Mouse (Mus musculus) midbrain, embryonic 10.5 days (tissue): ENCODE measurements around the gene Slc38a2. TPM values are rescaled to one million over a fixed set of nuclear protein-coding genes. Genes with fewer than 3 reads are reported as not detected.

Experiments used
- DNase-seq: peaks from one replicate; pipeline ENCODE4 v3.0.0-alpha.2; 2017; ENCODE audit warnings: low spot score
- H3K27ac ChIP-seq: fragments of 300-500 bp; sonication (generic); replicated peaks from 2 replicates; pipeline ENCODE4 v1.5.1; 2016; ENCODE audit warnings: mild to moderate bottlenecking
- H3K27me3 ChIP-seq: fragments of 300-500 bp; sonication (generic); 2 replicates; pipeline ENCODE4 v1.6.1; 2016; ENCODE audit warnings: low read depth, mild to moderate bottlenecking; ENCODE audit not compliant: poor library complexity, severe bottlenecking
- H3K36me3 ChIP-seq: fragments of 300-500 bp; sonication (generic); 2 replicates; pipeline ENCODE4 v1.6.1; 2016; ENCODE audit warnings: mild to moderate bottlenecking, moderate library complexity
- H3K4me1 ChIP-seq: fragments of 300-500 bp; sonication (generic); 2 replicates; pipeline ENCODE4 v1.6.1; 2016
- H3K4me3 ChIP-seq: fragments of 300-500 bp; sonication (generic); 2 replicates; pipeline ENCODE4 v1.5.1; 2016; ENCODE audit warnings: mild to moderate bottlenecking, moderate library complexity
- H3K9me3 ChIP-seq: fragments of 300-500 bp; sonication (generic); replicated peaks from 2 replicates; pipeline ENCODE4 v1.6.1; 2016; ENCODE audit warnings: mild to moderate bottlenecking
- WGBS: fragments of 180-500 bp; shearing (Covaris S2); methylation state at CpG from one replicate; pipeline ENCODE4 v1.1.7; 2016; 5-methylcytosine and 5-hydroxymethylcytosine counted together
- polyA plus RNA-seq: library from polyadenylated mRNA; unstranded; fragments of >200 nt; fragmentation: Nextera tagmentation; extraction: Ambion mirVana; gene quantifications from 2 replicates; pipeline ENCODE4 v1.2.1, GENCODE M21; 2016

The Slc38a2 gene
- polyA plus RNA-seq, 1 experiment from 2014 or later = 151 TPM

GRCm38 (mm10) chr15:96700766-96701165 lies 1.2 kb upstream of the Slc38a2 start:
- Histone ChIP-seq H3K27ac (peak overlapping the region; percentile 100), H3K4me3 (peak overlapping the region; percentile 88), H3K4me1 (peaks cover 39% of the 10 kb centered on the region), H3K9me3 (no peaks in the 10 kb centered on the region), H3K27me3 (peaks cover 19% of the 10 kb centered on the region), H3K36me3 (peaks cover 29% of the 10 kb centered on the region)
- DNase-seq = no peak
- WGBS = 36% methylated on average over 13 of the region's 13 CpGs

- DNase-seq = peak; percentile 90
- peaks cover 41% of the 10 kb centered on the region for H3K4me1 ChIP-seq
- H3K27ac ChIP-seq = peak overlapping the region; percentile 100
- WGBS = under 1% methylated on average over 86 of the region's 101 CpGs
- peak overlapping the region; percentile 88 for H3K4me3 ChIP-seq
- peaks cover 48% of the 10 kb centered on the region for H3K36me3 ChIP-seq
- H3K27me3 ChIP-seq = peaks cover 19% of the 10 kb centered on the region
- H3K9me3 ChIP-seq = no peaks in the 10 kb centered on the region
Measured at GRCm38 (mm10) chr15:96698658-96699448, 677 bp downstream of the Slc38a2 start.

GRCm38 (mm10) chr15:96697901-96698657 lies 1.5 kb downstream of the Slc38a2 start:
- Histone ChIP-seq H3K27me3 (peaks cover 19% of the 10 kb centered on the region), H3K9me3 (no peaks in the 10 kb centered on the region), H3K36me3 (peaks cover 56% of the 10 kb centered on the region), H3K4me1 (peaks cover 41% of the 10 kb centered on the region), H3K4me3 (peak overlapping the region; percentile 88), H3K27ac (peak overlapping the region; percentile 100)
- 30% methylated on average over 19 of the region's 19 CpGs for WGBS
- DNase-seq = no peak

- H3K36me3 ChIP-seq = peaks cover 70% of the 10 kb centered on the region
Measured at GRCm38 (mm10) chr15:96696486-96697284, 2.8 kb downstream of the Slc38a2 start.

GRCm38 (mm10) chr15:96695455-96696421 lies 3.8 kb downstream of the Slc38a2 start:
- Histone ChIP-seq H3K9me3 (no peaks in the 10 kb centered on the region), H3K27ac (no peak overlapping the region), H3K36me3 (peaks cover 79% of the 10 kb centered on the region), H3K4me1 (peaks cover 38% of the 10 kb centered on the region), H3K27me3 (peaks cover 6% of the 10 kb centered on the region), H3K4me3 (peak overlapping the region; percentile 88; the same call in 1 of the 2 replicates)
- DNase-seq = no peak
- 86% methylated on average over 26 of the region's 26 CpGs for WGBS

More at GRCm38 (mm10) chr15:96696486-96697284, 2.8 kb downstream of the Slc38a2 start:
- no peak overlapping the region for H3K27ac ChIP-seq
- H3K9me3 ChIP-seq = no peaks in the 10 kb centered on the region
- DNase-seq = no peak
- peaks cover 16% of the 10 kb centered on the region for H3K27me3 ChIP-seq
- peak overlapping the region; percentile 88 for H3K4me3 ChIP-seq
- WGBS = 84% methylated on average over 13 of the region's 13 CpGs
- peaks cover 41% of the 10 kb centered on the region for H3K4me1 ChIP-seq

- peaks cover 31% of the 10 kb centered on the region for H3K4me1 ChIP-seq
- no peaks in the 10 kb centered on the region for H3K27me3 ChIP-seq
- no peak overlapping the region for H3K4me3 ChIP-seq
- peaks cover 87% of the 10 kb centered on the region for H3K36me3 ChIP-seq
- no peak for DNase-seq
- WGBS = 95% methylated on average over 7 of the region's 7 CpGs
- no peaks in the 10 kb centered on the region for H3K9me3 ChIP-seq
- H3K27ac ChIP-seq = no peak overlapping the region
Measured at GRCm38 (mm10) chr15:96694988-96695387, 4.5 kb downstream of the Slc38a2 start.

GRCm38 (mm10) chr15:96693688-96694087 lies 5.8 kb downstream of the Slc38a2 start:
- DNase-seq = no peak
- H3K4me3 ChIP-seq = no peak overlapping the region
- H3K9me3 ChIP-seq = no peaks in the 10 kb centered on the region
- no peaks in the 10 kb centered on the region for H3K27me3 ChIP-seq
- WGBS = 94% methylated on average over 14 of the region's 14 CpGs
- H3K36me3 ChIP-seq = peaks cover 100% of the 10 kb centered on the region
- no peak overlapping the region for H3K27ac ChIP-seq
- H3K4me1 ChIP-seq = peaks cover 27% of the 10 kb centered on the region

- no peak overlapping the region for H3K27ac ChIP-seq
- H3K27me3 ChIP-seq = no peaks in the 10 kb centered on the region
- 95% methylated on average over 11 of the region's 11 CpGs for WGBS
- H3K4me1 ChIP-seq = peaks cover 19% of the 10 kb centered on the region
- H3K36me3 ChIP-seq = peaks cover 100% of the 10 kb centered on the region
- H3K9me3 ChIP-seq = no peaks in the 10 kb centered on the region
- no peak for DNase-seq
- H3K4me3 ChIP-seq = no peak overlapping the region
Measured at GRCm38 (mm10) chr15:96692401-96692800, 7.1 kb downstream of the Slc38a2 start.

GRCm38 (mm10) chr15:96691381-96691780 lies 8.1 kb downstream of the Slc38a2 start:
- Histone ChIP-seq H3K36me3 (peaks cover 99% of the 10 kb centered on the region), H3K27ac (no peak overlapping the region), H3K9me3 (no peaks in the 10 kb centered on the region), H3K4me1 (peaks cover 9% of the 10 kb centered on the region), H3K27me3 (no peaks in the 10 kb centered on the region), H3K4me3 (no peak overlapping the region)
- WGBS = 94% methylated on average over 15 of the region's 15 CpGs
- DNase-seq = no peak

GRCm38 (mm10) chr15:96690829-96691228 lies 8.7 kb downstream of the Slc38a2 start:
- Histone ChIP-seq H3K4me3 (no peak overlapping the region), H3K9me3 (no peaks in the 10 kb centered on the region), H3K27ac (no peak overlapping the region), H3K36me3 (peaks cover 93% of the 10 kb centered on the region), H3K4me1 (peaks cover 3% of the 10 kb centered on the region), H3K27me3 (no peaks in the 10 kb centered on the region)
- no peak for DNase-seq
- WGBS = 96% methylated on average over 13 of the region's 13 CpGs

- no peak for DNase-seq
- 96% methylated on average over 9 of the region's 9 CpGs for WGBS
- Histone ChIP-seq H3K4me3 (no peak overlapping the region), H3K27ac (no peak overlapping the region), H3K9me3 (no peaks in the 10 kb centered on the region), H3K36me3 (peaks cover 84% of the 10 kb centered on the region), H3K4me1 (no peaks in the 10 kb centered on the region), H3K27me3 (no peaks in the 10 kb centered on the region)
Measured at GRCm38 (mm10) chr15:96689919-96690318, 9.6 kb downstream of the Slc38a2 start.
